Mouse (Mus musculus) liver, embryonic 11.5 days (tissue): ENCODE measurements around the gene H2-Ke6. TPM values are rescaled to one million over a fixed set of nuclear protein-coding genes. Genes with fewer than 3 reads are reported as not detected.
A peak's percentile ranks its signal among the peaks of the same experiment; 100 is the strongest.

ENCODE experiments used
- ATAC-seq: fragments of 200-750 bp; cut with Nextera tagmentation; replicated peaks from 2 replicates; pipeline ENCODE4 v1.8.0; 2017; ENCODE audit warnings: moderate number of reproducible peaks, mild to moderate bottlenecking, moderate TSS enrichment, moderate library complexity; ENCODE audit not compliant: low FRiP score
- DNase-seq: peaks from one replicate; pipeline ENCODE4 v3.0.0-alpha.2; 2017; ENCODE audit warnings: low spot score
- H3K27ac ChIP-seq: fragments of 300-500 bp; sonication (generic); 2 replicates; pipeline ENCODE4 v1.5.1; 2014; ENCODE audit warnings: mild to moderate bottlenecking, low read depth, low read length, control low read depth
- H3K27me3 ChIP-seq: fragments of 300-500 bp; sonication (generic); replicated peaks from 2 replicates; pipeline ENCODE4 v1.6.1; 2014; ENCODE audit warnings: low read length, mixed read lengths; ENCODE audit not compliant: control insufficient read depth, insufficient read depth
- H3K36me3 ChIP-seq: fragments of 300-500 bp; sonication (generic); 2 replicates; pipeline ENCODE4 v1.6.1; 2014; ENCODE audit warnings: mild to moderate bottlenecking, low read length, moderate library complexity, mixed read lengths; ENCODE audit not compliant: control insufficient read depth, insufficient read depth
- H3K4me1 ChIP-seq: fragments of 300-500 bp; sonication (generic); replicated peaks from 2 replicates; pipeline ENCODE4 v1.6.1; 2014; ENCODE audit warnings: low read length, mixed read lengths; ENCODE audit not compliant: control insufficient read depth, insufficient read depth
- H3K4me2 ChIP-seq: fragments of 300-500 bp; sonication (generic); 2 replicates; pipeline ENCODE4 v1.6.1; 2014; ENCODE audit warnings: mild to moderate bottlenecking, control low read depth, moderate library complexity
- H3K4me3 ChIP-seq: fragments of 300-500 bp; sonication (generic); 2 replicates; pipeline ENCODE4 v1.5.1; 2014; ENCODE audit warnings: low read depth, low read length, control low read depth
- H3K9ac ChIP-seq: fragments of 300-500 bp; sonication (generic); 2 replicates; pipeline ENCODE4 v1.6.1; 2014; ENCODE audit warnings: low read depth, low read length, control low read depth
- H3K9me3 ChIP-seq: fragments of 300-500 bp; sonication (generic); 2 replicates; pipeline ENCODE4 v1.6.1; 2016; ENCODE audit warnings: low read length, inconsistent platforms, mixed read lengths; ENCODE audit not compliant: control insufficient read depth
- WGBS: fragments of 180-500 bp; shearing (Covaris S2); extraction: QIAGEN DNeasy Blood & Tissue Kit; methylation state at CpG from one replicate; pipeline ENCODE4 v1.1.7; 2014; 5-methylcytosine and 5-hydroxymethylcytosine counted together
- polyA plus RNA-seq: library from polyadenylated mRNA; unstranded; fragments of >200 nt; fragmentation: Nextera tagmentation; extraction: Ambion mirVana; gene quantifications from 2 replicates; pipeline ENCODE4 v1.2.1, GENCODE M21; 2014

The H2-Ke6 gene
- polyA plus RNA-seq, 1 experiment from 2014 or later = 45.1 TPM

GRCm38 (mm10) chr17:34039562-34040450, 11.9 kb upstream of the H2-Ke6 start:
- Histone ChIP-seq H3K27ac (no peak overlapping the region), H3K36me3 (peaks cover 15% of the 10 kb centered on the region), H3K27me3 (peaks cover 18% of the 10 kb centered on the region), H3K4me1 (peaks cover 16% of the 10 kb centered on the region), H3K9me3 (no peaks in the 10 kb centered on the region), H3K4me2 (no peak overlapping the region), H3K4me3 (no peak overlapping the region), H3K9ac (no peak overlapping the region)
- DNase-seq = no peak
- no peak for ATAC-seq
- 33% methylated on average over 17 of the region's 17 CpGs for WGBS

- no peaks in the 10 kb centered on the region for H3K9me3 ChIP-seq
- ATAC-seq (peak; percentile 37; the same call in 1 of the 2 replicates), DNase-seq (no peak)
- no peak within 1 kb of the TSS for H3K9ac ChIP-seq
- H3K4me3 ChIP-seq = no peak within 1 kb of the TSS; the same call in 1 of the 2 replicates
- peak within 1 kb of the TSS; percentile 41 for H3K4me2 ChIP-seq
- H3K4me1 ChIP-seq = peaks cover 16% of the 10 kb centered on the region
- H3K27me3 ChIP-seq = peaks cover 18% of the 10 kb centered on the region
- 9% methylated on average over 28 of the region's 28 CpGs for WGBS
- H3K27ac ChIP-seq = no peak within 1 kb of the TSS
- peaks cover 18% of the 10 kb centered on the region for H3K36me3 ChIP-seq
Measured at GRCm38 (mm10) chr17:34038878-34039561, 11.2 kb upstream of the H2-Ke6 start, which contains the start of gene Col11a2. Gene Col11a2, plus strand, starts transcription at chr17:34039437.

- peaks cover 18% of the 10 kb centered on the region for H3K36me3 ChIP-seq
- peaks cover 18% of the 10 kb centered on the region for H3K27me3 ChIP-seq
- no peaks in the 10 kb centered on the region for H3K9me3 ChIP-seq
- 24% methylated on average over 18 of the region's 21 CpGs for WGBS
- no peak for ATAC-seq
- no peak overlapping the region; the same call in 1 of the 2 replicates for H3K4me3 ChIP-seq
- no peak overlapping the region for H3K27ac ChIP-seq
- H3K4me1 ChIP-seq = peaks cover 17% of the 10 kb centered on the region
- no peak for DNase-seq
- peak overlapping the region; percentile 41 for H3K4me2 ChIP-seq
- no peak overlapping the region for H3K9ac ChIP-seq
Measured at GRCm38 (mm10) chr17:34038440-34038839, 10.6 kb upstream of the H2-Ke6 start.

- H3K4me2 ChIP-seq = no peak overlapping the region
- peaks cover 18% of the 10 kb centered on the region for H3K36me3 ChIP-seq
- H3K9me3 ChIP-seq = no peaks in the 10 kb centered on the region
- peaks cover 26% of the 10 kb centered on the region for H3K4me1 ChIP-seq
- H3K27ac ChIP-seq = no peak overlapping the region
- ATAC-seq (no peak), DNase-seq (no peak)
- H3K9ac ChIP-seq = no peak overlapping the region
- H3K27me3 ChIP-seq = peaks cover 16% of the 10 kb centered on the region
- WGBS = 93% methylated on average over 7 of the region's 7 CpGs
- no peak overlapping the region for H3K4me3 ChIP-seq
Measured at GRCm38 (mm10) chr17:34037241-34037640, 9.4 kb upstream of the H2-Ke6 start.

GRCm38 (mm10) chr17:34036647-34037046, 8.8 kb upstream of the H2-Ke6 start:
- Histone ChIP-seq H3K9me3 (no peaks in the 10 kb centered on the region), H3K27ac (no peak overlapping the region), H3K4me3 (no peak overlapping the region), H3K36me3 (peaks cover 18% of the 10 kb centered on the region), H3K9ac (no peak overlapping the region), H3K4me2 (no peak overlapping the region), H3K4me1 (peaks cover 26% of the 10 kb centered on the region), H3K27me3 (peaks cover 11% of the 10 kb centered on the region)
- 77% methylated on average over 10 of the region's 10 CpGs for WGBS
- ATAC-seq (no peak), DNase-seq (no peak)

GRCm38 (mm10) chr17:34035517-34035916, 7.7 kb upstream of the H2-Ke6 start:
- peaks cover 30% of the 10 kb centered on the region for H3K4me1 ChIP-seq
- H3K4me3 ChIP-seq = no peak overlapping the region
- no peak overlapping the region for H3K27ac ChIP-seq
- DNase-seq (no peak), ATAC-seq (no peak)
- H3K9me3 ChIP-seq = no peaks in the 10 kb centered on the region
- no peak overlapping the region for H3K9ac ChIP-seq
- H3K36me3 ChIP-seq = peaks cover 18% of the 10 kb centered on the region
- H3K27me3 ChIP-seq = peaks cover 11% of the 10 kb centered on the region
- WGBS = 87% methylated on average over 9 of the region's 9 CpGs
- no peak overlapping the region for H3K4me2 ChIP-seq

GRCm38 (mm10) chr17:34034064-34034463, 6.2 kb upstream of the H2-Ke6 start:
- ATAC-seq (no peak), DNase-seq (no peak)
- H3K9me3 ChIP-seq = no peaks in the 10 kb centered on the region
- no peak overlapping the region for H3K9ac ChIP-seq
- H3K36me3 ChIP-seq = peaks cover 28% of the 10 kb centered on the region
- no peak overlapping the region for H3K27ac ChIP-seq
- H3K4me1 ChIP-seq = peaks cover 40% of the 10 kb centered on the region
- H3K4me2 ChIP-seq = no peak overlapping the region
- no peaks in the 10 kb centered on the region for H3K27me3 ChIP-seq
- H3K4me3 ChIP-seq = peak overlapping the region; percentile 81; the same call in 1 of the 2 replicates
- 76% methylated on average over 10 of the region's 10 CpGs for WGBS

- Histone ChIP-seq H3K9me3 (no peaks in the 10 kb centered on the region), H3K27me3 (no peaks in the 10 kb centered on the region), H3K4me2 (peak overlapping the region; percentile 100), H3K27ac (peak overlapping the region; percentile 90; the same call in 1 of the 2 replicates), H3K36me3 (peaks cover 34% of the 10 kb centered on the region), H3K9ac (peak overlapping the region; percentile 81), H3K4me1 (peaks cover 40% of the 10 kb centered on the region), H3K4me3 (peak overlapping the region; percentile 81)
- DNase-seq = no peak
- 87% methylated on average over 9 of the region's 9 CpGs for WGBS
- ATAC-seq = no peak
Measured at GRCm38 (mm10) chr17:34033441-34033840, 5.6 kb upstream of the H2-Ke6 start.
